Mouse (Mus musculus): ENCODE data around the gene Ropn1. TPM values are rescaled to one million over a fixed set of nuclear protein-coding genes. Genes with fewer than 3 reads are reported as not detected.
"Not testable (repeated sequence)": the region's sequence is repeated elsewhere in the genome, so short reads cannot be mapped to it uniquely, and the experiment has no call there.

Ropn1 gene
- polyA plus RNA-seq, 1 experiment from 2014 or later: not detected

GRCm38 (mm10) chr16:34657566-34657965, 7.8 kb downstream of the Ropn1 start:
- not testable (repeated sequence) for H3K27me3 ChIP-seq (replicated peaks); H3K9me3 ChIP-seq (replicated peaks); H3K27ac ChIP-seq (replicated peaks); H3K36me3 ChIP-seq; ATAC-seq (ENCODE audit: low FRiP score)
- peak overlapping the region; percentile 63 for H3K4me2 ChIP-seq
- H3K9ac ChIP-seq (replicated peaks): peak overlapping the region; percentile 18; the same call in 1 of the 2 replicates
- WGBS: 3% methylated on average over 16 of the region's 16 CpGs
- peaks cover 10% of the 10 kb centered on the region for H3K4me1 ChIP-seq
- H3K4me3 ChIP-seq (replicated peaks): peak overlapping the region; percentile 39

- ATAC-seq (ENCODE audit: low FRiP score): no peak; the same call in 1 of the 2 replicates
- H3K27me3 ChIP-seq (replicated peaks): no peaks in the 10 kb centered on the region; the same call in 1 of the 2 replicates
- no peak overlapping the region for H3K27ac ChIP-seq (replicated peaks)
- peak overlapping the region; percentile 63 for H3K4me2 ChIP-seq
- peaks cover 10% of the 10 kb centered on the region for H3K4me1 ChIP-seq
- no peaks in the 10 kb centered on the region for H3K36me3 ChIP-seq
- H3K9ac ChIP-seq (replicated peaks): peak overlapping the region; percentile 18
- WGBS: 26% methylated on average over 5 of the region's 5 CpGs
- peak overlapping the region; percentile 39 for H3K4me3 ChIP-seq (replicated peaks)
- no peaks in the 10 kb centered on the region for H3K9me3 ChIP-seq (replicated peaks)
Measured at GRCm38 (mm10) chr16:34657983-34658382, 8.3 kb downstream of the Ropn1 start.

GRCm38 (mm10) chr16:34658388-34658787, 8.7 kb downstream of the Ropn1 start:
- no peak for ATAC-seq (ENCODE audit: low FRiP score)
- H3K9me3 ChIP-seq (replicated peaks): no peaks in the 10 kb centered on the region
- H3K27ac ChIP-seq (replicated peaks): no peak overlapping the region
- H3K4me3 ChIP-seq (replicated peaks): peak overlapping the region; percentile 9; the same call in 1 of the 2 replicates
- no peak overlapping the region for H3K9ac ChIP-seq (replicated peaks)
- peak overlapping the region; percentile 63 for H3K4me2 ChIP-seq
- no peaks in the 10 kb centered on the region; the same call in 1 of the 2 replicates for H3K27me3 ChIP-seq (replicated peaks)
- peaks cover 10% of the 10 kb centered on the region for H3K4me1 ChIP-seq
- 41% methylated on average over 11 of the region's 11 CpGs for WGBS
- H3K36me3 ChIP-seq: no peaks in the 10 kb centered on the region

GRCm38 (mm10) chr16:34664553-34664952, 14.8 kb downstream of the Ropn1 start:
- H3K27ac ChIP-seq (replicated peaks): no peak overlapping the region
- no peak overlapping the region for H3K4me2 ChIP-seq
- H3K4me1 ChIP-seq: peaks cover 13% of the 10 kb centered on the region
- H3K36me3 ChIP-seq: no peaks in the 10 kb centered on the region
- ATAC-seq (ENCODE audit: low FRiP score): no peak
- no peaks in the 10 kb centered on the region for H3K9me3 ChIP-seq (replicated peaks)
- peaks cover 18% of the 10 kb centered on the region for H3K27me3 ChIP-seq (replicated peaks)
- WGBS: 71% methylated on average over 3 of the region's 3 CpGs
- H3K9ac ChIP-seq (replicated peaks): no peak overlapping the region
- no peak overlapping the region for H3K4me3 ChIP-seq (replicated peaks)

- Histone ChIP-seq H3K27me3 (replicated peaks) (peaks cover 22% of the 10 kb centered on the region), H3K36me3 (no peaks in the 10 kb centered on the region), H3K4me3 (replicated peaks) (peak overlapping the region; percentile 13), H3K9ac (replicated peaks) (no peak overlapping the region), H3K4me2 (peak overlapping the region; percentile 48), H3K27ac (replicated peaks) (no peak overlapping the region), H3K4me1 (peaks cover 13% of the 10 kb centered on the region), H3K9me3 (replicated peaks) (no peaks in the 10 kb centered on the region)
- WGBS: 4% methylated on average over 20 of the region's 20 CpGs
- ATAC-seq (ENCODE audit: low FRiP score): peak; percentile 79
Measured at GRCm38 (mm10) chr16:34667031-34667726, 17.5 kb downstream of the Ropn1 start.

- Histone ChIP-seq H3K27me3 (replicated peaks) (peaks cover 22% of the 10 kb centered on the region), H3K9ac (replicated peaks) (no peak overlapping the region), H3K4me3 (replicated peaks) (no peak overlapping the region), H3K36me3 (no peaks in the 10 kb centered on the region), H3K9me3 (replicated peaks) (no peaks in the 10 kb centered on the region), H3K27ac (replicated peaks) (no peak overlapping the region), H3K4me2 (no peak overlapping the region), H3K4me1 (peaks cover 13% of the 10 kb centered on the region)
- WGBS: 60% methylated on average over 9 of the region's 9 CpGs
- ATAC-seq (ENCODE audit: low FRiP score): no peak
Measured at GRCm38 (mm10) chr16:34668341-34668740, 18.6 kb downstream of the Ropn1 start.

GRCm38 (mm10) chr16:34671966-34672365, 22.2 kb downstream of the Ropn1 start:
- Histone ChIP-seq H3K36me3 (no peaks in the 10 kb centered on the region), H3K9ac (replicated peaks) (no peak overlapping the region), H3K4me2 (no peak overlapping the region), H3K27me3 (replicated peaks) (peaks cover 14% of the 10 kb centered on the region), H3K27ac (replicated peaks) (no peak overlapping the region), H3K4me3 (replicated peaks) (no peak overlapping the region), H3K9me3 (replicated peaks) (no peaks in the 10 kb centered on the region), H3K4me1 (peaks cover 19% of the 10 kb centered on the region)
- WGBS: 51% methylated on average over 7 of the region's 7 CpGs
- no peak for ATAC-seq (ENCODE audit: low FRiP score)

GRCm38 (mm10) chr16:34672822-34673221, 23.1 kb downstream of the Ropn1 start:
- no peaks in the 10 kb centered on the region for H3K36me3 ChIP-seq
- H3K27me3 ChIP-seq (replicated peaks): peaks cover 14% of the 10 kb centered on the region
- no peak overlapping the region for H3K4me2 ChIP-seq
- H3K9ac ChIP-seq (replicated peaks): no peak overlapping the region
- H3K4me1 ChIP-seq: peaks cover 11% of the 10 kb centered on the region
- H3K27ac ChIP-seq (replicated peaks): no peak overlapping the region
- H3K4me3 ChIP-seq (replicated peaks): no peak overlapping the region
- H3K9me3 ChIP-seq (replicated peaks): no peaks in the 10 kb centered on the region
- no peak for ATAC-seq (ENCODE audit: low FRiP score)
- WGBS: 64% methylated on average over 3 of the region's 3 CpGs

GRCm38 (mm10) chr16:34674365-34674764, 24.6 kb downstream of the Ropn1 start:
- Histone ChIP-seq H3K9me3 (replicated peaks) (no peaks in the 10 kb centered on the region), H3K27me3 (replicated peaks) (0 out of 2 replicates have a peak, but pooled peaks cover 4% of the 10 kb centered on the region), H3K4me1 (peaks cover 9% of the 10 kb centered on the region), H3K36me3 (no peaks in the 10 kb centered on the region), H3K4me3 (replicated peaks) (no peak overlapping the region), H3K27ac (replicated peaks) (no peak overlapping the region), H3K9ac (replicated peaks) (no peak overlapping the region), H3K4me2 (no peak overlapping the region)
- 30% methylated on average over 6 of the region's 6 CpGs for WGBS
- no peak for ATAC-seq (ENCODE audit: low FRiP score)

- H3K36me3 ChIP-seq: no peaks in the 10 kb centered on the region
- no peak overlapping the region for H3K4me3 ChIP-seq (replicated peaks)
- no peak overlapping the region for H3K4me2 ChIP-seq
- H3K9ac ChIP-seq (replicated peaks): no peak overlapping the region
- no peak overlapping the region for H3K27ac ChIP-seq (replicated peaks)
- no peaks in the 10 kb centered on the region for H3K27me3 ChIP-seq (replicated peaks)
- ATAC-seq (ENCODE audit: low FRiP score): no peak
- H3K4me1 ChIP-seq: no peaks in the 10 kb centered on the region
- no peaks in the 10 kb centered on the region for H3K9me3 ChIP-seq (replicated peaks)
Measured at GRCm38 (mm10) chr16:34681823-34682222, 32.1 kb downstream of the Ropn1 start.

- Histone ChIP-seq H3K4me3 (replicated peaks) (peak overlapping the region; percentile 74), H3K4me2 (peak overlapping the region; percentile 88), H3K9ac (replicated peaks) (no peak overlapping the region), H3K36me3 (no peaks in the 10 kb centered on the region), H3K27me3 (replicated peaks) (no peaks in the 10 kb centered on the region), H3K9me3 (replicated peaks) (no peaks in the 10 kb centered on the region), H3K4me1 (peaks cover 8% of the 10 kb centered on the region), H3K27ac (replicated peaks) (0 out of 2 replicates have a peak overlapping the region, but pooled peaks have one; percentile 87)
- WGBS: 76% methylated on average over 3 of the region's 3 CpGs
- peak; percentile 6; the same call in 1 of the 2 replicates for ATAC-seq (ENCODE audit: low FRiP score)
Measured at GRCm38 (mm10) chr16:34689879-34690278, 40.2 kb downstream of the Ropn1 start.
